Mouse (Mus musculus) gastrocnemius, postnatal 10 days (tissue): ENCODE measurements at regions not wholly inside any gene's neighbourhood (a gene's known extent, or its start where the extent isn't known, plus 50 kb on each side); places are given as distances from the start of the nearest gene placed in this dataset.
"Not testable (repeated sequence)": the region's sequence is repeated elsewhere in the genome, so short reads cannot be mapped to it uniquely, and the experiment has no call there.

ENCODE experiments used
- DNase-seq: peaks from one replicate; pipeline ENCODE4 v3.0.0; 2021; ENCODE audit warnings: mixed read lengths

DNA sequence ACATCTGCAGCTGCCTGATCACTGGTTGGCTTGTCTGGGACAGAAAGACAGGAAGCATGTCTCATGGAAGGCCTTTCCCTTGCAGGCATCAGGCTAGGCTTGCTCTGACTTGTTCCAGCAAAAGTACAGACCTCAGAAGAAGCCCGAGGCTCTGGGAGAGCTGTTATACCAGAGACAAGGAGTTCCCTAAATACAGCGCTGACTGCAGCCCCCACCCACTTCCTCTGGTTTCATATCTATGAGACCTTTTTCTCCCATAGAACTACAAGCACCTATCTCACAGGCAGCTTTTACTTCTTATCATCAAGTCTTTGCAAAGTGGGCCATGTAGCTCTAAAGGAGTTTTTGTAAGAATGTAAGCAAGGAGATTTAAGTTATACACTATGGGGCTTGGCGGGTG lies 312.2 kb upstream of the Vmn1r3 start:
- not testable (repeated sequence) for DNase-seq

GRCm38 (mm10) chr4:3495987-3496386 lies 310.8 kb upstream of the Vmn1r3 start:
- DNase-seq = not testable (repeated sequence)

GRCm38 (mm10) chr4:3494123-3494681 lies 309.0 kb upstream of the Vmn1r3 start:
- not testable (repeated sequence) for DNase-seq

DNA sequence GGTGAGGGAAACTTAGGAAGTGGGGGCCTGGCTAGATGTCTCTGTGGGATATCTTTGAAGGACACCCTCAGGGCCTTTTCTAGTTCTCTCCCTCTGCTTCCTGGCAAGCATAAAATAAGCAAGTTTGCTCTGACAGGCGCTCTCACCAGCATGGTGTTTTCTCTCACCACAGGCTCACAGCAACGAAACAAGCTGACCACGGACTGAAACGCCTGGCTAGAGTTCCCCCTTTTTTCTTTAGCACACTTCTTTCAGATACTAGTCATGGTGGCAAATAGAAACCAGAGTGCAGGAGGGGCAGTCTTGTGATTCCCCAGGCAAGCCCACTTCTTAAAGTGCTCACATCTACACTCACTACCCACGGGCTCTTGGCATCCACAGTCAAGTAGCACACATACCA lies 305.7 kb upstream of the Vmn1r3 start:
- not testable (repeated sequence) for DNase-seq

DNA sequence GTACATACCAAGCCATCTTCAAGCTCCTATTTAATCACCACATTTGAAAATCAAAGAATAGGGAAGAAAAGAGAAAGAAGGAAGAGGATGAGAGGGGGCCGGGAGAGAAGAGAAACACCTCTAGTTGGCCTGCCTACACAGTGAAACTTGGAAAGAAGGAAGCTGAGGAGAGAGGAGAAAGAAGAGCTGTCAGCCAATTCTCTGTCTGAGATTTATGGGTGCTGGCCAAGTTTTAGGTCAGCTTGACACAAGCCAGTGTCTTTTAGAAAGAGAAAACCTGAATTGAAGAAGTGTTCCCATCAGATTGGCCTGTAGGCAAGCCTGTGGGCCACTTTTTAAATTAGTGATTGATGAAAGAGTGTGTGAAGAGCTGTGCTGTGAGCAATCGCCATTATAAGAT lies 296.9 kb upstream of the Vmn1r3 start:
- DNase-seq = no peak

DNA sequence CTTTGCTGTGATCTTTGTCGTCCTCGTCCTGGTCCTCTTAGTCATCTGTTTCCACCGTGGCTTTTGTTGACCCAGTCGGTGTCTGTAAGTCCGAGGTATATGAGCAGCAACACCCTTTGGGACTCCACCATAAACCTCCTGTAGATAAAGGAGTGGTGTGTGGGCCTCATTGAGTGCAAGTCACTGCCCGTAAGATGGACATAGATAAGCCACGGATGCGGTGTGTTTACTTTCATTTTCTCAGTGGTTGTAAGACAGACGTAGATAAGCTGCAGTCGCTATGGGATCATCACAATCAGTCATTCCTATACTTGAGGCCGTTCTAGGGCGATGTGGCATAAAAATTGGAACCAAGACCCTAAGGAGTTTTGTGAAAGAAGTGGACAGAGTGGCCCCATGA lies 271.6 kb upstream of the Vmn1r3 start:
- no peak for DNase-seq

- DNase-seq = not testable (repeated sequence)
These were observed 252.2 kb upstream of the Vmn1r3 start for GRCm38 (mm10) chr4:3437380-3437779.

GRCm38 (mm10) chr4:3427968-3428367 lies 242.8 kb upstream of the Vmn1r3 start:
- no peak for DNase-seq

DNA sequence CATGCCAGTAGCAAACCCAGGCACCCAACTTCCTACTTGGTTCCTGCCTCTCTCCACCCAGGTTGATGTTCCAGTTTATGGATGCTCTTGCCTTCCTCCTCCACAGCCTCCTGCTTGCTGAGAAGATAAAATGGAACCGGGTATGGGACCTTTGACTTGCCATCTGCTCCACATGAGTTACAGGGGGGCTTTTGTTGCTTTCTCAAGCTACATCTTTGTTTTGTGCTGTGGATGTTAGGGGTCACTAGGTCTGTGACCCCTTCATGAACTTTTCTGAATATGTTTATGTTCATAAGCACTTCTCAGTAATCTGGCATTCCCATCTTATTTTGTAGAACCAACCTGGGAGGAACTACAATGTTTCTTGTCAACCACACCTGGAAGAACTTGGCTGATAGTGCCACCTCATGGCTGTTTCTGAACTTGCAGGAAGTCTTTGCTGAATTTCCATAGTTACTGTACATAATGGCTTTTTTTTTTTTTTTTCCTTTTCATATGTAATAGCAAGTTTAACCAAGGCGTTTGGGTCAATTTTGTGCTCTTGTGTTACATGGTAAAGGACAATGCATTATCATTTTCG lies 234.9 kb upstream of the Vmn1r3 start:
- peak; percentile 17 for DNase-seq

- no peak for DNase-seq
These were observed 231.5 kb upstream of the Vmn1r3 start for GRCm38 (mm10) chr4:3416670-3417069.

GRCm38 (mm10) chr4:3414442-3415022 lies 229.4 kb upstream of the Vmn1r3 start:
- DNase-seq = not testable (repeated sequence)

- DNase-seq = no peak
These were observed 228.6 kb upstream of the Vmn1r3 start for GRCm38 (mm10) chr4:3413493-3414441.

DNA sequence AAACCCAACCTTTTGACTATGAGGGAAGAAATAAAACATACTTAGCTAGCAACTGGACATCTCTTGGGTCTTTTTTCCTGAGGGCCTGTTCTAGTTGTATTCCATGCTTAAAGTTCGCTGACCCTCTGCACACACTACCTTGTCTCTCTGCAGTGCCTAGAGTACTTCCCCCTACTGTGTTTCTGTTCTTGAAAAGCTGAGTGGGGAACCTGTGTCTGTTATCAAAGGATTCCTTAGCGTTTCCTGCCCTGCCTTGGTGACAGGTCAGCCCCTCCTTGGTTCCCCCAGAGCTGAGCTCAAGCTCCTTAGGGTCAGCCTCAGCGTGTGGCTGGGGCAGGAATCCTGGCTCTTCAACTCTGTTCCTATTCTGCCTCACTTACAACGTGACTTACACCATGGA lies 227.2 kb upstream of the Vmn1r3 start:
- DNase-seq = not testable (repeated sequence)

DNA sequence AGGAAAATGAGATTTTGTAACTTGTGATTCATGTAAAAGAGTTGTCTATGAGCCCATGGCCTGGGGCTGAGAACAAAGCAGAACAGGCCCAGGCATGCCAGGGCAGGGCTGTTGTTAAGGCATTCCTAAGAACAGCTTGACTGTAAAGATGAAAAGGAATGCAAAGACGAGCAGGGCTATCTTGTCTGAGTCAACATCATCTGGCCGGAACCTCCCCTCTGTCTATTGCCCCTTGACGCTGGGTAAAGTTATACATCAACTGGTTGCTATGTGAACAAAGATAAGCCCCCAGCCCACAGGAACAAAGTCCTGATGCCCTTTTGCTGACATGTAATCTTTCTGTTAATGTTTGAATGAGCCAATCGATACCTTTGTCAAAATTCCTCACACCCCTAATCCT lies 217.7 kb upstream of the Vmn1r3 start:
- DNase-seq = not testable (repeated sequence)

GRCm38 (mm10) chr4:3401766-3402165 lies 216.6 kb upstream of the Vmn1r3 start:
- DNase-seq = not testable (repeated sequence)

GRCm38 (mm10) chr4:3391579-3391978 lies 206.4 kb upstream of the Vmn1r3 start:
- DNase-seq = not testable (repeated sequence)

- not testable (repeated sequence) for DNase-seq
These were observed 188.0 kb upstream of the Vmn1r3 start for GRCm38 (mm10) chr4:3373027-3373763.

DNA sequence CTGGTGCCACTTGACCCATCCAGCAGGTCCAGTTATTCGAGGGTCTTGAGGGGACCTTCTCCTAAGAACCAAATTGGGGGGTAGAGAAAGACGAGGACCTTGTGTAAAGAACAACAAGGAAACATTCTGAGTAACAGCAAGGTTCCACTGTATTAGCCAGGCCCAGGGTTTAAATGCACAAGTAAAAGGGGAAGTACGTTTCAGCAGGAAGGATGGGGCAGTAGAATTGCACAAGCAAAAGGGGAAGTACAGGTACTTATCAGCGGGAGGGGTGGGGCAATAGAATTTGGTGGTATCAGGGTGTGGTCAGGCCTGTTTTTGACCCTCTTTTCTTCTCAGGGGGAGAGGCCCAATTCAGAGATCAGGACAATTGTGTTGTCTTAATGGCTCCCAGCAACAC lies 182.9 kb upstream of the Vmn1r3 start:
- not testable (repeated sequence) for DNase-seq

DNA sequence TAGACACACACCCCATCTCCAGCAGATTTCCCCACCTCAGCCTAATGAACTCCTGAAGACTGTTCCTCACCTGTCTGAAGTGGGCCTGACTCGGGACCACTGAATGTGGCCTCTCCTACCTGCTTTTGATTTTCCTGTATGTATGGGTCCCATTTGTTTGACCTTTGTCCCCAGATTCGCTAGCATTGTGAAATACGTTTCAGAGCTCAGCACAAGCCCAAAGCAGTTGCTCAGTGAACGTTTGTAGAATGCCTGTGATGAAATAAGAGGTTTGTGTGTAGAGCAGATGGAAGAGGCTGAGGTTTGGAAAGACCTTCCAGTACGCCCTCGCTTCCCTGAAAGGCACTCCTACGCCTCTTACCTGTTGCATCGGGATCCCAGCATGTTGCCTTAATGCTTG lies 158.3 kb upstream of the Vmn1r3 start:
- DNase-seq = not testable (repeated sequence)

DNA sequence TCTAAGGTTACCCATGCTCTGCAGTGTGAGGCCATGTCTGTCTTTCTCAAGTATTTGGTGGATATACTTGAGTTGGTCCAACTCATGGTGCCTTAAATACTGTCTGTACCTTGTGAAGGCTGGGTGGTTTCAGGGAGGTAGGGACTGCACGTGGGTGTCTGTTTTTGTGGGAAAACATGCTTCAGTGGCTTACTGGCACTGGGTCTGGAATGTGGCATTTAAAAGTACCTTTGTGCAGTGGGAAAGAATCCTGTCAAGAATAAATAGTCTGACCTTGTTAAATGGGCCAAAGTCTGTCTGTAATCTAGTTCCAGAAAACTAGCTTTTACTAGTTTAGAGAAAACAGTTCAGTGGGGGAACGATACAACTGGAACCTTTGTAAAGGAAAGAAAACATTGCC lies 157.5 kb upstream of the Vmn1r3 start:
- DNase-seq = not testable (repeated sequence)

DNA sequence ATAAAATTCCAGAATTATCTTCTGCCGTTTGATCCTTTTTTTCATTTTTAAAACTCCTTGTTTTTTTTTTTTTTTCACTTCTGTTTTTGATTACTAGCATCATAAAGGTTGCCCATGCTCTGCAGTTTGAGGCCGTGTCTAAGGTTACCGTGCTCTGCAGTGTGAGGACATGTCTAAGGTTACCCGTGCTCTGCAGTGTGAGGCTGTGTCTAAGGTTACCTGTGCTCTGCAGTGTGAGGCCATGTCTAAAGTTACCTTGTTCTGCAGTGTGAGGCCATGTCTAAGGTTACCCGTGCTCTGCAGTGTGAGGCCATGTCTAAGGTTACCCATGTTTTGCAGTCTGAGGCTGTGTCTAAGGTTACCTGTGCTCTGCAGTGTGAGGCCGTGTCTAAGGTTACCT lies 157.0 kb upstream of the Vmn1r3 start:
- DNase-seq = not testable (repeated sequence)
